ENCODE assay signal across 13 mouse cellular contexts in the genomic region with DNA sequence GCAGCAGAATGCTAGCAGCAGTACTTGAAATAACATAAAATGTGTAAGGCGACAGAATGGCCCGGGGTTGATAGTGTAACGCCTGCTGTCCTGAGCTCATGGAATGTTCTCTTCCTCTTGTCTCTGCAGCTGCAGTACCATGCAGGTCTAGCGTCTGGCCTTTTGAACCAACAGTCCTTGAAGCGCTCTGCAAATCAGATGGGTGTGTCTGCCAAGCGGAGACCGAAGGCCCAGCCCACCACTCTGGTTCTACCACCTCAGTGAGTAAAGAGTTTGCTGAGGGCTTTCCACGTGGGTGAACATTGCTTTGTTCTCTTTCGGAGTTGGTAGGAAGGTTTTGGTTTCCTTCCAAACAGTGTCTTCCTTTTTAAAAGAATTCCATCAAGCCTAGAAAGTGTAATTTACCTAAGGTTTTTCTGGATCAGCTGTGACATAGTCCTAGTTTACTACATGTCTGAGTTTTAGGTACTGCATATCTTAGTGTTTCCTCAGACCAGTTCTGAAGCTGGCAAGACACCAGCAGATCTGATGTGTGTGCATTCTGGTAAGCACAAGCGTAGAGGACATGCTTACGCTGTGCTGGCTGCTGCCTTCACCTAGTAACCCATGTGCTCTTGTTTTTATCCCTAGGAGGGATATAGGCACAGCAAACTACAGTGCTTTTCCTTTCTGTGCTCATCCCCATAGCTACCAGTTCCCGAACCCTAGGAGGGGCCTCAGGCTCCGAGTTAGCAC.
DNase-seq lines count a peak whose midpoint lies in the region; ATAC-seq and TF ChIP-seq lines count a peak whose summit lies in the region.
"Had no signal": no experiment of that assay in that cellular context is flagged by ENCODE, and none has a peak within 500 bp of the region (broad histone marks: within the 10 kb centered on the region; RNA-seq: fewer than 3 reads in every experiment).

No protein-coding gene starts in this region.

- WGBS in intestine, embryonic 14.5 days, result 56% methylated on average over 13 of the region's 13 CpGs
- 38% methylated on average over 13 of the region's 13 CpGs for WGBS in intestine, postnatal 0 days
- WGBS in embryonic facial prominence, embryonic 14.5 days, result 62% methylated on average over 13 of the region's 13 CpGs

- H3K4me3 ChIP-seq in intestine, embryonic 14.5 days (ENCODE audit: low read depth, low read length), result no peak overlapping the region
- H3K4me3 ChIP-seq in intestine, postnatal 0 days (ENCODE audit: low read depth, low read length), result no peak overlapping the region
- no peak overlapping the region for H3K4me3 ChIP-seq in embryonic facial prominence, embryonic 14.5 days (ENCODE audit: low read depth, low read length)

- H3K27me3 ChIP-seq in intestine, embryonic 14.5 days (replicated peaks; ENCODE audit: control insufficient read depth, insufficient read depth, low read length), result no peaks in the 10 kb centered on the region
- no peaks in the 10 kb centered on the region for H3K27me3 ChIP-seq in intestine, postnatal 0 days (replicated peaks; ENCODE audit: control insufficient read depth, insufficient read depth, low read length)
- H3K27me3 ChIP-seq in embryonic facial prominence, embryonic 14.5 days (replicated peaks; ENCODE audit: control insufficient read depth, insufficient read depth, low read length), result no peaks in the 10 kb centered on the region

- ATAC-seq in intestine, embryonic 14.5 days (replicated peaks; ENCODE audit: low FRiP score, low TSS enrichment, low read depth), result 0 out of 2 replicates have a peak, but pooled peaks have one; percentile 19
- no peak for ATAC-seq in intestine, postnatal 0 days
- ATAC-seq in embryonic facial prominence, embryonic 14.5 days (ENCODE audit: low read depth), result peak; percentile 53; the same call in 1 of the 2 replicates

- H3K4me1 ChIP-seq in intestine, embryonic 14.5 days (replicated peaks; ENCODE audit: control insufficient read depth, insufficient read depth, low read length), result peaks cover 12% of the 10 kb centered on the region
- H3K4me1 ChIP-seq in intestine, postnatal 0 days (replicated peaks; ENCODE audit: control insufficient read depth, insufficient read depth, low read length), result peaks cover 18% of the 10 kb centered on the region
- 0 out of 2 replicates have a peak, but pooled peaks cover 4% of the 10 kb centered on the region for H3K4me1 ChIP-seq in embryonic facial prominence, embryonic 14.5 days (ENCODE audit: control insufficient read depth, insufficient read depth, low read length)

- TF ChIP-seq CTCF in intestine, postnatal 0 days (IDR thresholded peaks at IDR 0.05; ENCODE audit: low read depth), result no peak

- no peaks in the 10 kb centered on the region for H3K36me3 ChIP-seq in intestine, embryonic 14.5 days (ENCODE audit: control insufficient read depth, insufficient read depth, low read length)
- H3K36me3 ChIP-seq in intestine, postnatal 0 days (ENCODE audit: control insufficient read depth, insufficient read depth), result no peaks in the 10 kb centered on the region
- no peaks in the 10 kb centered on the region for H3K36me3 ChIP-seq in embryonic facial prominence, embryonic 14.5 days (ENCODE audit: control insufficient read depth, insufficient read depth, low read length)

- no peak overlapping the region for H3K4me2 ChIP-seq in intestine, embryonic 14.5 days (ENCODE audit: low read length)
- H3K4me2 ChIP-seq in intestine, postnatal 0 days (replicated peaks; ENCODE audit: low read depth), result no peak overlapping the region; the same call in 1 of the 2 replicates
- H3K4me2 ChIP-seq in embryonic facial prominence, embryonic 14.5 days (ENCODE audit: low read depth, low read length), result no peak overlapping the region

- H3K27ac ChIP-seq in intestine, embryonic 14.5 days (ENCODE audit: low read depth), result no peak overlapping the region
- H3K27ac ChIP-seq in intestine, postnatal 0 days (ENCODE audit: low read depth, low read length), result no peak overlapping the region
- H3K27ac ChIP-seq in embryonic facial prominence, embryonic 14.5 days (replicated peaks; ENCODE audit: low read depth, low read length), result no peak overlapping the region
- H3K27ac ChIP-seq: liver, embryonic 14.5 days had no signal

- H3K9ac ChIP-seq in intestine, embryonic 14.5 days (ENCODE audit: low read length), result no peak overlapping the region
- H3K9ac ChIP-seq in intestine, postnatal 0 days (ENCODE audit: low read depth, low read length), result no peak overlapping the region
- H3K9ac ChIP-seq in embryonic facial prominence, embryonic 14.5 days (ENCODE audit: low read depth, low read length), result no peak overlapping the region
- H3K9ac ChIP-seq: liver, embryonic 14.5 days had no signal

- DNase-seq in adrenal gland, postnatal 14 days, result peak; percentile 14
- no peak for DNase-seq in adrenal gland, postnatal 36 days
- DNase-seq in intestine, embryonic 14.5 days (ENCODE audit: low spot score), result no peak
- DNase-seq in embryonic facial prominence, embryonic 14.5 days (ENCODE audit: low spot score), result peak; percentile 75
- peak; percentile 15 for DNase-seq in retina, embryonic 14.5 days (ENCODE audit: low spot score)
- no peak for DNase-seq in liver
- no peak for DNase-seq in right cerebral cortex, adult 2 months (ENCODE audit: low spot score in 2 of 2)
- DNase-seq: cerebellum, adult 11-12 months; kidney, adult 11 months; left cerebral cortex, postnatal 4 days; spleen, adult 18-20 months had no signal

- H3K9me3 ChIP-seq in intestine, embryonic 14.5 days (ENCODE audit: control insufficient read depth, low read length), result no peaks in the 10 kb centered on the region
- H3K9me3 ChIP-seq in intestine, postnatal 0 days (ENCODE audit: control insufficient read depth), result no peaks in the 10 kb centered on the region
- no peaks in the 10 kb centered on the region for H3K9me3 ChIP-seq in embryonic facial prominence, embryonic 14.5 days (ENCODE audit: control insufficient read depth, low read length)

Comparison
In these comparisons a context has a peak if more than half of its experiments do, and no peak if none do; other contexts are left out.
1. DNase-seq: peak in adrenal gland, postnatal 14 days (single experiment), embryonic facial prominence, embryonic 14.5 days (single experiment) and retina, embryonic 14.5 days (single experiment); none in adrenal gland, postnatal 36 days (0 of 2), intestine, embryonic 14.5 days (single experiment), liver (single experiment) and right cerebral cortex, adult 2 months (0 of 2).